Comparison of ENCODE assay signal across 8 mouse cellular contexts in the genomic region with DNA sequence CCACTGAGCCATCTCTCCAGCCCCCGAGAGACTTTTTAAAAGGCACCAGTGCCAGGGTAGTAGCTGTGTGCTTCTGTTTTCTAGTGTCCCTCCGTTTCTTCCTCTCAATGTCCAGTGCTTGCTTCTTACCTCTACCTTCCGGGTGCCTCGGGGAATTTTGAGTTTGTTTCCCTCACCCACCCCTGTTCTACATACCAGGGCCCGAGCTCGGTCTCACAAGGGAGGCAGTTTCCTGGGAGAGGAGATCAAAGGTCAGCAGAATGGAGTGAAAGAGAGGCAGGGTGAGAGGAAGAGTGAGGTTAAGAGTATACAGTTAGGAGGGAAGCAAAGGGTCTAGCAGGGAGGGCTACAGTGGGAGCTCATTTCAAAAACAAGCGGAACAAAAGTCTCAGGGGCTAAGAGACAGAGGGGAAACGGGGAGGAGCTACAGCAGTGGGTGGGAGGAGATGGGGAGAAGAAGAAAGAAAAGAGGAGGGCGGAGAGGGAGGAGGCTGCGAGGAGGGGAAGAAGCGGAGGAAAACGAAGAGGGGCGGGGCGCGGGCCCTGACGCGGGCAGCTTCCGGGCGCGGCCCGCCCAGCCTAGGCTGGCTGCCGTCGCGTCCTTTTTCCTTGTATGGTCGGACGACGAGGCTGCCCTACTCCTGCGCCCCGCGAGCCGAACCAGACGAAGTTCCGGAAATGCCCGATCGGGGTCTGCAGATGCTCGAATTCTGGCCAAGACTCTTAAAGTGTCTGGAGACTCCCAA. TPM values are rescaled to one million over a fixed set of nuclear protein-coding genes. Genes with fewer than 3 reads are reported as not detected.
DNase-seq lines count a peak whose midpoint lies in the region; ATAC-seq and TF ChIP-seq lines count a peak whose summit lies in the region.

No protein-coding gene starts in this region.

- 2% methylated on average over 35 of the region's 36 CpGs for WGBS in hindbrain, postnatal 0 days

- H3K9ac ChIP-seq in hindbrain, postnatal 0 days (replicated peaks; ENCODE audit: low read length) = peak overlapping the region; percentile 43

- H3K36me3 ChIP-seq in hindbrain, postnatal 0 days (ENCODE audit: insufficient read depth, low read length) = no peaks in the 10 kb centered on the region

- peaks cover 19% of the 10 kb centered on the region for H3K4me1 ChIP-seq in hindbrain, postnatal 0 days (ENCODE audit: insufficient read depth, low read length)

- peak; percentile 60 for ATAC-seq in hindbrain, postnatal 0 days

- peak; percentile 84 for DNase-seq in adipocyte (ENCODE audit: low spot score)
- peak; percentile 55 to 73 for DNase-seq in cerebellum, postnatal 4 days (ENCODE audit: low spot score in 2 of 2)
- DNase-seq in gastrocnemius, adult 8-10 months (ENCODE audit: low spot score in 2 of 2) = peak; percentile 90 to 91
- peak; percentile 88 for DNase-seq in hindbrain, postnatal 0 days (ENCODE audit: low spot score)
- peak; percentile 71 to 73 for DNase-seq in left cerebral cortex, postnatal 36 days (ENCODE audit: low spot score in 2 of 2)
- peak; percentile 91 for DNase-seq in mesoderm, embryonic 11.5 days (ENCODE audit: low read depth, low spot score)
- peak; percentile 56 to 70 for DNase-seq in right cerebral cortex, postnatal 36 days (ENCODE audit: low spot score in 2 of 2)
- peak; percentile 95 for DNase-seq in yolk sac, embryonic 10.5 days (ENCODE audit: low spot score)

- intact Hi-C loops in left cerebral cortex, postnatal 36 days (cut with DNase I) = no loop called here

- H3K9me3 ChIP-seq in hindbrain, postnatal 0 days (ENCODE audit: low read length) = no peaks in the 10 kb centered on the region

- TF ChIP-seq CTCF in hindbrain, postnatal 0 days (IDR thresholded peaks at IDR 0.05; ENCODE audit: low read depth) = no peak

- H3K4me2 ChIP-seq in hindbrain, postnatal 0 days (ENCODE audit: low read depth, low read length) = peak overlapping the region; percentile 66

- no peaks in the 10 kb centered on the region for H3K27me3 ChIP-seq in hindbrain, postnatal 0 days (ENCODE audit: insufficient read depth, low read length)

- H3K4me3 ChIP-seq in hindbrain, postnatal 0 days (ENCODE audit: low read length) = peak overlapping the region; percentile 39

- peak overlapping the region; percentile 81 for H3K27ac ChIP-seq in hindbrain, postnatal 0 days

RNA-seq across cellular contexts. Expression of gene Plekhg2, which starts 3.0 kb away (rescaled TPM):
- 1 to 10 TPM; 2.0 to 3.3 (median 2.6) TPM for total RNA-seq in gastrocnemius, adult 8-10 months (2022)
- 18.6 and 20.6 TPM in 2 replicates for total RNA-seq in hindbrain, postnatal 0 days (2014; rRNA removed)
- 9.1 and 10.0 TPM in 2 replicates for polyA plus RNA-seq in hindbrain, postnatal 0 days (2015; fragmentation: Nextera tagmentation; extraction: Ambion mirVana)
- total RNA-seq in left cerebral cortex, postnatal 36 days (2021) = 1 to 10 TPM; 6.2 to 9.7 TPM

RNA-seq across cellular contexts. Expression of gene Zfp36, which starts 4.7 kb away (rescaled TPM):
- total RNA-seq in gastrocnemius, adult 8-10 months (2022) = 10 to 100 TPM in 2 of 4 experiments, 1 to 10 TPM in 2; 6.5 to 25.6 (median 9.0) TPM
- 2.1 and 3.9 TPM in 2 replicates for total RNA-seq in hindbrain, postnatal 0 days (2014; rRNA removed)
- 3.0 and 3.4 TPM in 2 replicates for polyA plus RNA-seq in hindbrain, postnatal 0 days (2015; fragmentation: Nextera tagmentation; extraction: Ambion mirVana)
- total RNA-seq in left cerebral cortex, postnatal 36 days (2021) = 1 to 10 TPM; 2.6 to 3.3 TPM

RNA-seq across cellular contexts. Expression of gene Med29, which starts 17.2 kb away (rescaled TPM):
- 10 to 100 TPM; 19.3 to 24.6 (median 20.5) TPM for total RNA-seq in gastrocnemius, adult 8-10 months (2022)
- total RNA-seq in hindbrain, postnatal 0 days (2014; rRNA removed) = 33.6 and 39.5 TPM in 2 replicates
- polyA plus RNA-seq in hindbrain, postnatal 0 days (2015; fragmentation: Nextera tagmentation; extraction: Ambion mirVana) = 42.1 and 42.9 TPM in 2 replicates
- 10 to 100 TPM; 17.9 to 21.3 TPM for total RNA-seq in left cerebral cortex, postnatal 36 days (2021)

RNA-seq across cellular contexts. Expression of gene Paf1, which starts 17.4 kb away (rescaled TPM):
- 10 to 100 TPM; 19.8 to 32.6 (median 24.8) TPM for total RNA-seq in gastrocnemius, adult 8-10 months (2022)
- total RNA-seq in hindbrain, postnatal 0 days (2014; rRNA removed) = 56.7 and 67.6 TPM in 2 replicates
- polyA plus RNA-seq in hindbrain, postnatal 0 days (2015; fragmentation: Nextera tagmentation; extraction: Ambion mirVana) = 83.0 and 84.1 TPM in 2 replicates
- 10 to 100 TPM; 59.0 to 72.1 TPM for total RNA-seq in left cerebral cortex, postnatal 36 days (2021)

RNA-seq across cellular contexts. Expression of gene Rps16, which starts 24.9 kb away (rescaled TPM):
- total RNA-seq in gastrocnemius, adult 8-10 months (2022) = 100 to 1,000 TPM; 442 to 558 (median 490) TPM
- total RNA-seq in hindbrain, postnatal 0 days (2014; rRNA removed) = 97.7 and 154 TPM in 2 replicates
- polyA plus RNA-seq in hindbrain, postnatal 0 days (2015; fragmentation: Nextera tagmentation; extraction: Ambion mirVana) = 539 and 575 TPM in 2 replicates
- 100 to 1,000 TPM; 425 to 456 TPM for total RNA-seq in left cerebral cortex, postnatal 36 days (2021)

Comparison
In these comparisons a context has a peak if more than half of its experiments do, and no peak if none do; other contexts are left out.
1. Peak in every context shown above with its lines: DNase-seq, ATAC-seq, H3K4me3 ChIP-seq and H3K27ac ChIP-seq.